Mouse (Mus musculus) kidney, embryonic 16.5 days (tissue): Measurements from ENCODE around the gene Dnajb3. TPM values are rescaled to one million over a fixed set of nuclear protein-coding genes. Genes with fewer than 3 reads are reported as not detected.

Experiments
- ATAC-seq: fragments of 200-750 bp; cut with Nextera tagmentation; 2 replicates; pipeline ENCODE4 v1.8.0; 2017; ENCODE audit warnings: moderate TSS enrichment; ENCODE audit not compliant: low FRiP score, low TSS enrichment
- H3K27ac ChIP-seq: fragments of 300-500 bp; sonication (generic); 2 replicates; pipeline ENCODE4 v1.5.1; 2014; ENCODE audit warnings: low read length
- H3K27me3 ChIP-seq: fragments of 300-500 bp; sonication (generic); 2 replicates; pipeline ENCODE4 v1.6.1; 2014; ENCODE audit warnings: low read length, control low read depth, mixed read lengths; ENCODE audit not compliant: insufficient read depth
- H3K36me3 ChIP-seq: fragments of 300-500 bp; sonication (generic); 2 replicates; pipeline ENCODE4 v1.6.1; 2014; ENCODE audit warnings: low read length, control low read depth, mixed read lengths; ENCODE audit not compliant: insufficient read depth
- H3K4me1 ChIP-seq: fragments of 300-500 bp; sonication (generic); 2 replicates; pipeline ENCODE4 v1.6.1; 2014; ENCODE audit warnings: low read length, control low read depth, mixed read lengths; ENCODE audit not compliant: insufficient read depth
- H3K4me2 ChIP-seq: fragments of 300-500 bp; sonication (generic); replicated peaks from 2 replicates; pipeline ENCODE4 v1.6.1; 2014; ENCODE audit warnings: low read depth, low read length
- H3K4me3 ChIP-seq: fragments of 300-500 bp; sonication (generic); 2 replicates; pipeline ENCODE4 v1.5.1; 2014; ENCODE audit warnings: mild to moderate bottlenecking, low read length
- H3K9ac ChIP-seq: fragments of 300-500 bp; sonication (generic); replicated peaks from 2 replicates; pipeline ENCODE4 v1.6.1; 2014; ENCODE audit warnings: low read length
- H3K9me3 ChIP-seq: fragments of 300-500 bp; sonication (generic); 2 replicates; pipeline ENCODE4 v1.6.1; 2016; ENCODE audit warnings: low read length, control low read depth
- WGBS: fragments of 180-500 bp; shearing (Covaris S2); extraction: QIAGEN DNeasy Blood & Tissue Kit; methylation state at CpG from one replicate; pipeline ENCODE4 v1.1.7; 2014; 5-methylcytosine and 5-hydroxymethylcytosine counted together
- polyA plus RNA-seq: library from polyadenylated mRNA; unstranded; fragments of >200 nt; fragmentation: Nextera tagmentation; extraction: Ambion mirVana; gene quantifications from 2 replicates; pipeline ENCODE4 v1.2.1, GENCODE M21; 2015

Gene Dnajb3
- polyA plus RNA-seq: 10.4 and 11.2 TPM in 2 replicates

DNA sequence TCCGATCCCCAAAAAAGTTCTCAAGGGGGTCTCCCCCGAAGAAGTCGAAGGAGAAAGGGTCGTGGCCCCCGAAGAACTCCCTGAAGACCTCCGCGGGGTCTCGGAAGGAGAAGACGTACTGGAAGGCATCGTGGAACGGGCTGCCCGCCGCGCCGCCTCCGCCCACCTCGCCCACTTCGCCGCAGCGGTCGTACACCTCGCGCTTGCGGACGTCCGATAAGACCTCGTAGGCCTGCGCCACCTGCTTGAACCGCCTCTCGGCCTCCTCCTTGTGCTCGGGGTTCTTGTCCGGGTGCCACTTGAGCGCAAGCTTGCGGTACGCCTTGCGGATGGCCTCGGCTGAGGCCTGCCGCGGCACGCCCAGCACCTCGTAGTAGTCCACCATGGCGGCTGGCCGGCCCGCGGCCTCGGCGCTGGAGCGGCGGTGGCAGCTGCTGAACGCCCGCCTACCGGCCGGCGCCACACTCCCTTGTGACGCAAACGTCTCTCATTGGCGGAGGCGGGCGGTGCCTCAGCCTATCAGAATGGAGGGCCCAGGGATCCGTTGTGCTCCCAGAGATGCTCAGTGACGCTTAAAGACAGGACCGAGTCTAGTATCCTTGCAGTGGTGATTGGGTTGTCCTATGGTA, at the start of gene Dnajb3:
TSS of gene Dnajb3 (minus strand) at position 489 of the 629 bp plus-strand sequence.
- Histone ChIP-seq H3K4me1 (peaks cover 9% of the 10 kb centered on the region; the same call in 1 of the 2 replicates), H3K36me3 (no peaks in the 10 kb centered on the region), H3K27me3 (no peaks in the 10 kb centered on the region), H3K9ac (peak within 1 kb of the TSS; percentile 77), H3K27ac (no peak within 1 kb of the TSS), H3K4me2 (peak within 1 kb of the TSS; percentile 91), H3K9me3 (peaks cover 16% of the 10 kb centered on the region), H3K4me3 (peak within 1 kb of the TSS; percentile 49)
- WGBS: 7% methylated on average over 62 of the region's 62 CpGs
- ATAC-seq: peak; percentile 96

DNA sequence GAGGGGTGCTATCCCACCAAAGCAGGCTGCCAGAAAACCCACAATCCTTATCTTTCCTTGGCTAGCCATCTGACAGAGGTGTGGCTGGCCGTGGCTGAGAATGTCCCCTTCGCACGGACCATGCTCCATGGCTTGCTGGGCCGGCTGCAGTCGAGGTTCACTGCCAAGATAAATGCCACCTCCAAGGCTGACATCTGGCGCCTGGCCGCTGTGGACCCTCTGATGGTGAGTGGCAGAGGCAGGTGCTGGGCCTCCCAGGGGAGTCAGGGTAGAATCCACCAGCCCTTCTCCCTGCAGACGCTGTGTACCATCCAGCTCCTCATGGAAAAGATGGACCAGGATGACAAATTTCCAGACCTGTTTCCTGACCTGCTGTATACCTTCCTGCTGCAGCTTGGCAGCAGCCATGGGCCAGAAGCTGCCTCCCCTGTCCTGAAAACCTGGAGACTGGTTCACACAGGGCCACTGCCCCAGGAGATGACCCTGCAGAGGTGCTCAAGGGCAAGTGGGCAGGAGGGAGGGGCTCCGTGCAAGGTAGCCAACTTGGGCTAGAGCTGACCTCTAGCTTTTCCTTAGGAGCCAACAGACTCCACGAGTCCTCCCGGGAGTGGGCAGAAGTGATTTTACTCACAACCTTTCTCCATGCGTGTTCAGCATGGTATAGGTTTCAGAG, 49.3 kb upstream of the Dnajb3 start:
- no peak overlapping the region for H3K4me3 ChIP-seq
- no peak overlapping the region for H3K27ac ChIP-seq
- no peak for ATAC-seq
- H3K4me2 ChIP-seq: no peak overlapping the region
- peaks cover 56% of the 10 kb centered on the region for H3K9me3 ChIP-seq
- H3K9ac ChIP-seq: no peak overlapping the region
- peaks cover 10% of the 10 kb centered on the region for H3K4me1 ChIP-seq
- H3K36me3 ChIP-seq: peaks cover 6% of the 10 kb centered on the region
- WGBS: 82% methylated on average over 12 of the region's 12 CpGs
- no peaks in the 10 kb centered on the region for H3K27me3 ChIP-seq

GRCm38 (mm10) chr1:88253540-88253939, 48.0 kb upstream of the Dnajb3 start:
- ATAC-seq: no peak
- no peaks in the 10 kb centered on the region for H3K4me1 ChIP-seq
- no peak overlapping the region for H3K9ac ChIP-seq
- H3K36me3 ChIP-seq: no peaks in the 10 kb centered on the region
- peaks cover 70% of the 10 kb centered on the region for H3K9me3 ChIP-seq
- WGBS: 68% methylated on average over 6 of the region's 6 CpGs
- no peak overlapping the region for H3K27ac ChIP-seq
- H3K27me3 ChIP-seq: no peaks in the 10 kb centered on the region
- H3K4me3 ChIP-seq: no peak overlapping the region
- H3K4me2 ChIP-seq: no peak overlapping the region

- Histone ChIP-seq H3K9ac (no peak overlapping the region), H3K4me3 (no peak overlapping the region), H3K4me1 (no peaks in the 10 kb centered on the region), H3K27ac (no peak overlapping the region), H3K9me3 (peaks cover 74% of the 10 kb centered on the region), H3K36me3 (no peaks in the 10 kb centered on the region), H3K4me2 (no peak overlapping the region), H3K27me3 (no peaks in the 10 kb centered on the region)
- ATAC-seq: no peak
- WGBS: 65% methylated on average over 8 of the region's 8 CpGs
Observed at GRCm38 (mm10) chr1:88253106-88253505, 47.5 kb upstream of the Dnajb3 start.

GRCm38 (mm10) chr1:88250023-88250422, 44.4 kb upstream of the Dnajb3 start:
- no peak for ATAC-seq
- no peak overlapping the region for H3K4me3 ChIP-seq
- no peak overlapping the region for H3K27ac ChIP-seq
- no peak overlapping the region for H3K4me2 ChIP-seq
- H3K9ac ChIP-seq: no peak overlapping the region
- H3K9me3 ChIP-seq: peaks cover 90% of the 10 kb centered on the region
- no peaks in the 10 kb centered on the region for H3K36me3 ChIP-seq
- H3K27me3 ChIP-seq: no peaks in the 10 kb centered on the region
- 79% methylated on average over 5 of the region's 5 CpGs for WGBS
- no peaks in the 10 kb centered on the region for H3K4me1 ChIP-seq

GRCm38 (mm10) chr1:88249596-88249995, 44.0 kb upstream of the Dnajb3 start:
- Histone ChIP-seq H3K9me3 (peaks cover 90% of the 10 kb centered on the region), H3K9ac (no peak overlapping the region), H3K4me3 (no peak overlapping the region), H3K27ac (no peak overlapping the region), H3K27me3 (no peaks in the 10 kb centered on the region), H3K36me3 (no peaks in the 10 kb centered on the region), H3K4me2 (no peak overlapping the region), H3K4me1 (no peaks in the 10 kb centered on the region)
- 78% methylated on average over 7 of the region's 7 CpGs for WGBS
- no peak for ATAC-seq

GRCm38 (mm10) chr1:88248658-88249057, 43.1 kb upstream of the Dnajb3 start:
- no peaks in the 10 kb centered on the region for H3K27me3 ChIP-seq
- no peaks in the 10 kb centered on the region for H3K4me1 ChIP-seq
- no peak for ATAC-seq
- H3K27ac ChIP-seq: no peak overlapping the region
- H3K36me3 ChIP-seq: no peaks in the 10 kb centered on the region
- H3K4me2 ChIP-seq: no peak overlapping the region
- WGBS: 69% methylated on average over 4 of the region's 4 CpGs
- no peak overlapping the region for H3K9ac ChIP-seq
- no peak overlapping the region for H3K4me3 ChIP-seq
- H3K9me3 ChIP-seq: peaks cover 93% of the 10 kb centered on the region

- Histone ChIP-seq H3K9ac (no peak overlapping the region), H3K4me3 (no peak overlapping the region), H3K27me3 (no peaks in the 10 kb centered on the region), H3K36me3 (no peaks in the 10 kb centered on the region), H3K4me2 (no peak overlapping the region), H3K4me1 (no peaks in the 10 kb centered on the region), H3K9me3 (peaks cover 91% of the 10 kb centered on the region), H3K27ac (no peak overlapping the region)
- 57% methylated on average over 2 of the region's 2 CpGs for WGBS
- no peak for ATAC-seq
Observed at GRCm38 (mm10) chr1:88247660-88248059, 42.1 kb upstream of the Dnajb3 start.

DNA sequence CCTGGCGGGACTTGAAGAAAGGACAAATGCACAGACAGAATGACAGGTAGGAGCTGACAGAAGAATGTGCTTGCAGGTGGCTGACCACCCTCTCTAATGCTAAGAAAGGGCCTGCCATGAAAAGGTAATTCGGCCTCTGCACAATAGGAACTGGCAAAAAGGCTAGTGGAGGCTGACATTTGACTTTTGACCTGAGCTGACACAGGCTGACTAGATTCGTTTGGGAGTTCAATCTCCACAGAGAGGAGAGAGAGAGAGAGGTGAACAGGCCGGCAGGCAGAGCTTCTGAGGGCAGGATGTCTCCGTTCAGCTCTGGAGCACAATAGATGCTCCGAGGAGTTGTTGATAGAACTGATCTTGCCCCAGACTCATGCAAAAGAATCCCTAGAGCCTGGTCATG, 40.8 kb upstream of the Dnajb3 start:
- peaks cover 91% of the 10 kb centered on the region for H3K9me3 ChIP-seq
- no peak overlapping the region for H3K4me3 ChIP-seq
- WGBS: 49% methylated on average over 6 of the region's 6 CpGs
- no peak overlapping the region for H3K9ac ChIP-seq
- H3K27ac ChIP-seq: no peak overlapping the region
- H3K4me2 ChIP-seq: no peak overlapping the region
- no peaks in the 10 kb centered on the region for H3K4me1 ChIP-seq
- H3K36me3 ChIP-seq: no peaks in the 10 kb centered on the region
- no peak for ATAC-seq
- H3K27me3 ChIP-seq: no peaks in the 10 kb centered on the region

GRCm38 (mm10) chr1:88245881-88246280, 40.3 kb upstream of the Dnajb3 start:
- peaks cover 93% of the 10 kb centered on the region for H3K9me3 ChIP-seq
- no peak overlapping the region for H3K9ac ChIP-seq
- no peak overlapping the region for H3K4me2 ChIP-seq
- no peaks in the 10 kb centered on the region for H3K4me1 ChIP-seq
- no peaks in the 10 kb centered on the region for H3K36me3 ChIP-seq
- no peak for ATAC-seq
- no peak overlapping the region for H3K4me3 ChIP-seq
- WGBS: 80% methylated on average over 6 of the region's 6 CpGs
- H3K27me3 ChIP-seq: no peaks in the 10 kb centered on the region
- H3K27ac ChIP-seq: no peak overlapping the region
